Mouse (Mus musculus) R1 (cell line): ENCODE measurements around the gene Cd52.

Experiments
- DNase-seq: peaks from one replicate; pipeline ENCODE4 v3.0.0-alpha.2; 2018; ENCODE audit warnings: low read depth, low spot score

Gene Cd52

GRCm38 (mm10) chr4:134092382-134093288 lies 2.2 kb downstream of the Cd52 start:
- peak; percentile 71 for DNase-seq

DNA sequence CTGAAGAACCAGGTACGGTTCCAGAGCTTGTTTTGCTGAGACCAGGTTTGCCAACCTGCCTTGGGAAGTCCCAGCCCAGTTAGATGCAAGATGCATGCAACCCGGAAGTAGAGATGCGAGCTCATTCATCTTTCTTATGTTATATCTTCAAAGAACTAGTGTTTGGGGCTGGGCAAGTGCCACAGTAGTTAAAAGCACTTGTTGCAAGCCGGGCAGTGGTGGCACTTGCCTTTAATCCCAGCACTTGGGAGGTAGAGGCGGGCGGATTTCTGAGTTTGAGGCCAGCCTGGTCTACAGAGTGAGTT lies 3.7 kb downstream of the Cd52 start:
- DNase-seq, result no peak

DNA sequence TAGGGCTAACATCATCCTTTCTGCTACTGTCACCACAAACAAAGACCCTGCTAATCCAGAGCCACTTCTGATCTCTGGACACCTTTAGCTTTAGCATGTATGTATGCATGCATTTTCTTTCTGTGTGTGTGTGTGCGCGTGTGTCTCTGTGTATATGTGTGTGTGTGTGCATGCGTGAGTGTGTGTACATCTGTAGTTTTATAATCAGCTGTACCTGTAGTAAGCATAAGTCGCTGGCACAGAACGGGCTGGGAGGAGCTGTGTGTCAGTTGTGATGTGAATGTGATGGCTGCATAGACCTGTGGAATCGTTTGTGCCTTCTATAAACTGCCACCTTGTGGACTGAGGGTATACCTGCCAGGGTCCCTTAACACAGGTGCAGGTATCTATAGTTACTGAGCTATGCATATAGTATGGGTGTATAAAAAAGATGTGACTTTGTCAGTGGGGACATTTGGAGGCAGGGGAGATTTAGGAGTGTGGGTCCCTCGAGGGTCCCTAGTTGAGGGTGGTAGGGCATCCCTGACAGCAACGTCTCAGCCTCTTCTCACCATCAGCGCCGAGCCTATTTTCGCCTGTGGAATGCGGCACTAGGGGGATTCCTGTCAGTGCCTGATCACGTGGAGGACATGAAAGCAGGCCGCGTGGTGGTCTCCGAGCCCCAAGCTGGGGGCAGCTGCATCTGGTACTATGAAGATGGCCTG lies 4.2 kb downstream of the Cd52 start:
- no peak for DNase-seq

DNA sequence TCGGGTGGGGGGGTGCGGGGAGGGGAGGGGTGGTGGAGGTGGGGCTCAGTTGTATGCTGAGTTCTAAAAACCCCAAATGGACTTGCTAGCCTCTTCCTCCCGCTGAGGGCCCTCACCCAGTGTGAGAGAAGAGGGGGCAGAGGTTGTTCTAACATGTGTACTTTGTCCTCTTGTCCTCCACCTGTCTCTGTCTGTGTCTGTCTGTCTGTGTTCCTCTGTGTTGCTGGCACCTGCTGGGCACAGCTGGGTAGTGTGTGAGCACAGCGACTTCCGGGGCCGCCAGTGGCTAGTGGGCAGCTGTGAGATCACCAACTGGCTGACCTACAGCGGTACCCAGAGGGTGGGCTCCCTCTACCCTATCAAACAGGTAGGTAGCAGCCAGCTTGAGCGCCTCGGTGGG lies 5.9 kb downstream of the Cd52 start:
- no peak for DNase-seq

- DNase-seq, result peak; percentile 79
Measured at GRCm38 (mm10) chr4:134087412-134087811, 7.5 kb downstream of the Cd52 start.

- peak; percentile 91 for DNase-seq
Measured at GRCm38 (mm10) chr4:134084999-134085398, 9.9 kb downstream of the Cd52 start.

- DNase-seq, result no peak
Measured at GRCm38 (mm10) chr4:134082460-134082859, 12.4 kb downstream of the Cd52 start.

DNA sequence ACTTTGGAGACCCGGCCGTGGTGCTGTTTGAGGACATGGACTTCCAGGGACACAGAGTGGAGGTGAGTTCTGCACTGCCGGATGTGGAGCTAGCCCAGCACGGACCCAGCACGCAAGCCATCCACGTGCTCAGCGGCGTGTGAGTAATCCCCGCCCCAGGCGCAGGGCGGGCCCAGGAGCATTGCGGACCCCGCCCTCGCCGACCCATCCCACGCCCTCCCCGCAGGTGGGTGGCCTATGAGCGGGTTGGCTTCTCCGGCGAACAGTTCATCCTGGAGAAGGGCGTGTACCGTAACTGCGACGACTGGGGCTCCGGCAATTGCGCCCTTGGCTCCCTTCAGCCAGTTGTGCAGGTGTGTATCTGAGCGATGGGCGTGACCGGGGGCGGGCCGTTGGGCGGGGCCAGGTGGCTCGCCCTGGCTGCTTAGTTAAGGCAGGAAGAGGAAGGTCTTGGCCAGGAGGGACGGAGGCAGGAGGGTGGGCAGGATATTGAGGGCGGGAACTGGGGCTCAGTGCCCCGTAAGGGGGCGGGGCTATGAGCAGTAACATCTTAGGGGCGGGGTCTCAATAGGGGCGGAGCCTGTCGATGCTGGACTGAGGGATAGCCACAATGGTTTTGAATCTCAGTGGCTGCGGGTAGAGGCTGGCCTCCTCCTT lies 13.0 kb downstream of the Cd52 start:
- DNase-seq, result peak; percentile 99

- DNase-seq, result no peak
Measured at GRCm38 (mm10) chr4:134080674-134081073, 14.2 kb downstream of the Cd52 start.

- DNase-seq, result peak; percentile 95
Measured at GRCm38 (mm10) chr4:134078694-134079093, 16.2 kb downstream of the Cd52 start.

GRCm38 (mm10) chr4:134068793-134069580 lies 25.9 kb downstream of the Cd52 start:
- peak; percentile 87 for DNase-seq

- DNase-seq, result peak; percentile 79
Measured at GRCm38 (mm10) chr4:134067833-134068544, 26.9 kb downstream of the Cd52 start.

DNA sequence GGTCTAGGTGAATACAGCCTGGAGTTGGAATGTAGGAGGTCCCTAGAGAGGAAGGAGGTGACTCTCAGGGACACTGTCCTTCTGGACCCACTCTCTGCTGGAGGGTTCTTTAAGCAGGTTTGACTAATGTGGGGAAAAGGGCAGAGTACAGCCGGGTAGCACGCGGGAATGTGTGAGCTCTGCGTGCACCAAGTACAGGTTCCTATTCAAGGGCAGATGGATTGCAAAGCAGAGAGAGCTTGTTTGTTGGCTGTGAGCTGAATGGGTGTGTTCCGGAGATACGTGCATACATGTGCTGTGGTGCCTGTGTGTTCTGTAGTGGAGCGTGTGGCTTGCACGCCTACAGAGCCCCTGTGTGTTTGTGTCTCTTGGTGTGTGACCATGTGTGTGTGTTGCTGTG lies 27.5 kb downstream of the Cd52 start:
- no peak for DNase-seq

GRCm38 (mm10) chr4:134065431-134066004 lies 29.4 kb downstream of the Cd52 start:
- no peak for DNase-seq

DNA sequence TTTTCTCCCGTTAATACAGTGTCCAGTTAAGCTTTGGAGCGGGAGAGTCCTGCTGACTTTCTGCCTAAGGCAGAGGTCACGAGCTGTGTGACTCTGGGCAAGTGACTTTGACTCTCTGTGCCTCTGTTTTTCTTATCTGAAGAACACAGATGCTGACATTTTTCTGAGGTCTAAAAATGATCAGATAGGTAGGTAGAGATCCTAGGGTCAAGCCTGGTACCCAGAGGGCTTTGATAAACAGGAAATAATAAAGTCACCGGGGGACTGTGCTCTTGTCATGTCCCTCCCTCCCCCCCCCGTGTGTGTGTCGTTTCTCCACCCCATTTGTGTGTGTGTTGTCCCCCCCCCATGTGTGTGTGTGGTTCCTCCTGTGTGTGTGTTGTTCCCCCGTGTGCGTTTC lies 32.3 kb downstream of the Cd52 start:
- no peak for DNase-seq

DNA sequence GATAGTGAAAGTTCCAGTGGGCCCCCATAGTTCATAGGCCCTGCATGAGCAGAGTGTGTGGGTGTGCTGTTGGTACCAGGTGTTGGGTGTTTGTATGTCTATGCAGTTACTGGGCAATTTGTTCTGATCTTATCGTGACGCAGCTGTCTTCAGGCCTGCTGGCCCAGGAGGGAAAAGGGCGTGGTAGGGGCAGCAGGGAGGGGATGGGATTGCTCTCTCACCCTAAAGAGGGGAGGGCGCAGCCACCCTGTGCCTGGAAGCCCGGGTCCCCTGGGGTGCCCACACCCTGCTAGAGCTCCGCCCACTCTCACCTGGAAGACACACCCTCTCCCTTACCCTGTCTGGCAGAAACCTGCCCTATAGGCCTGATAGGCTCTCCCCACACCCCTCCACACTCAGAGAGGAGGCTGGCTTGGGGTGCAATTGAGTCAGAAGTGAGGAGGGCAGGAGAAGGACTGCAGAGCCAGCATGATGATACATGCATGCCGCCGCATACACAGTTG lies 32.9 kb downstream of the Cd52 start:
- DNase-seq, result peak; percentile 72

DNA sequence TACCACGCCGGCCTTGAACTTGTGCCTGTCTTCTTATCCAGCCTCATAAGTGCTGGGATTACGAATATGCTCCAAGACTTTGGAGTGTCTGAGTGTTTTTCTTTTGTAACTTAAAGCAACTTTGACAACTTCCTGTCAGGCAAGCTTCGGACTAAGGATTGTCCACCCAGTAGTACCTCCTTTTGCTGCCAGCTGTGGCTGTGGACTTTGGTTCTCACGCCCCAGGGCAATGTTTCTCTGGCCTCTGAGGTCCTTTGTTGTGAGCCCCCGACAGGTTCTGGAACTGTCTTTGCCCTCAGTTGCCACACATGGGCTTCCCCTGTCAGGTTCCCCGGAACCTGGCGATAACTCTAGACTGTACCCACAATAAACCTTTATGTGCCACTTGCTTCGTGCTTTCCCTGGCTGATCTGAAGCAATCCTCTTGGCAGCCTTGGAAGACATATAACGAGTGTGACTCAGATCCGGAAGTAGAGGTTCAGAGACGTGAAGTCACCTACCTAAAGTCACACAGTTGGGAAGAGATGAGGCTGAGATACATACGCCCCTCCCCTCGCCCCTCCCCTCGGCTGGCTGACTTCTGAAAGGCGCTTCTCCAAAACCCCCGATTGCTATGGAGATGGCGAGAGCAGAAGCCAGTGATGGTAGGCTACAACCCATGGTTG lies 33.6 kb downstream of the Cd52 start:
- DNase-seq, result peak; percentile 89

GRCm38 (mm10) chr4:134060135-134060865 lies 34.6 kb downstream of the Cd52 start, which contains the start of gene Crybg2:
Crybg2 (plus strand) TSS chr4:134060815.
- DNase-seq, result peak; percentile 53

DNA sequence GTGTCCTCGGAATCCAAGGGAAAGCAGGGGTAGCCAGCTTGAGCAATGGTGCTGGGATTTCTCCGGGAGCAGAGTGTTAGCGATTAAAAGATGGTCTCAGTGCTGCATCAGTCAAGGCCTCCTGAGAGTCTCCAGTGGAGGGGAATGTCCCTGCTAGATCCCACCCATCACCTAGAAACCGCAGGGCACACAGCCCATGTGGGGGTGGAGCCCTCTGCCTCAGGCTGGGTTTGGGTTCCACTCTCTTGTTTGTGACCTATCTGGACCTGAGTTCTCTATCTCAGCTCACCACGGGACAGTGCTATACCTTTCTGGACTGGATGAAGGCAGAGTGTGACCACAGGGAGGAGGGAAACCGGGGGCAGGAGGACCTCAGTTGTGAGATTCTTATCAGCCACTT lies 36.0 kb downstream of the Cd52 start:
- no peak for DNase-seq
